20 mouse cellular contexts compared by ENCODE assay signal in genomic region chr11:77141938-77142337, GRCm38 (mm10). TPM values are rescaled to one million over a fixed set of nuclear protein-coding genes. Genes with fewer than 3 reads are reported as not detected.
A peak's percentile ranks its signal among the peaks of the same experiment; 100 is the strongest.
DNase-seq lines count a peak whose midpoint lies in the region; ATAC-seq and TF ChIP-seq lines count a peak whose summit lies in the region.
"Had no signal": no experiment of that assay in that cellular context is flagged by ENCODE, and none has a peak within 500 bp of the region (broad histone marks: within the 10 kb centered on the region; RNA-seq: fewer than 3 reads in every experiment).

No protein-coding gene starts in this region.

- H3K4me2 ChIP-seq in liver, embryonic 14.5 days (ENCODE audit: low read depth), result no peak overlapping the region
- no peak overlapping the region for H3K4me2 ChIP-seq in liver, embryonic 11.5 days
- H3K4me2 ChIP-seq in forebrain, embryonic 12.5 days, result no peak overlapping the region
- H3K4me2 ChIP-seq: heart, embryonic 12.5 days; hindbrain, embryonic 12.5 days had no signal

- no peak overlapping the region for H3K27ac ChIP-seq in liver, embryonic 14.5 days
- no peak overlapping the region for H3K27ac ChIP-seq in liver, embryonic 11.5 days (ENCODE audit: low read depth, low read length)
- no peak overlapping the region for H3K27ac ChIP-seq in forebrain, embryonic 12.5 days
- H3K27ac ChIP-seq: embryonic facial prominence, embryonic 10.5 days; hindbrain, embryonic 12.5 days had no signal

- H3K36me3 ChIP-seq in liver, embryonic 14.5 days (replicated peaks; ENCODE audit: control insufficient read depth, insufficient read depth, low read depth), result no peaks in the 10 kb centered on the region
- H3K36me3 ChIP-seq in liver, embryonic 11.5 days (ENCODE audit: control insufficient read depth, insufficient read depth, low read length), result no peaks in the 10 kb centered on the region
- no peaks in the 10 kb centered on the region for H3K36me3 ChIP-seq in forebrain, embryonic 12.5 days (replicated peaks)
- H3K36me3 ChIP-seq: embryonic facial prominence, embryonic 10.5 days; heart, embryonic 12.5 days; hindbrain, embryonic 12.5 days had no signal

- no peak for TF ChIP-seq EP300 in liver, embryonic 14.5 days (IDR thresholded peaks at IDR 0.05; ENCODE audit: low read depth)

- DNase-seq in liver, embryonic 14.5 days (ENCODE audit: low read depth in 3 of 3, low spot score in 3 of 3), result peak in 2 of 3 experiments; percentile 4 to 10
- no peak for DNase-seq in liver, embryonic 11.5 days (ENCODE audit: low spot score)
- peak; percentile 92 for DNase-seq in MEL-GATA-1-ER (ENCODE audit: extremely low read depth, low read depth)
- no peak for DNase-seq in neural tube, embryonic 10.5 days (ENCODE audit: extremely low spot score, low spot score)
- no peak for DNase-seq in spleen, adult 12 weeks (ENCODE audit: low spot score)
- DNase-seq: adrenal gland, postnatal 14 days; cerebellum, adult 18-20 months; cerebellum, adult 9-11 months; cerebellum, postnatal 36 days; gastrocnemius, postnatal 10 days; heart, postnatal 36 days had no signal

- H3K9ac ChIP-seq in liver, embryonic 14.5 days (replicated peaks), result no peak overlapping the region
- no peak overlapping the region for H3K9ac ChIP-seq in liver, embryonic 11.5 days (ENCODE audit: low read depth, low read length)
- H3K9ac ChIP-seq in forebrain, embryonic 12.5 days, result no peak overlapping the region
- H3K9ac ChIP-seq: heart, embryonic 12.5 days; hindbrain, embryonic 12.5 days had no signal

- no peak for ATAC-seq in liver, embryonic 14.5 days (ENCODE audit: insufficient read depth)
- no peak for ATAC-seq in liver, embryonic 11.5 days (replicated peaks; ENCODE audit: low FRiP score)
- ATAC-seq in hematopoietic stem cell, adult 5-6 weeks (replicated peaks in 1 of 2; ENCODE audit: insufficient read depth in 1 of 2, low FRiP score in 2 of 2, low TSS enrichment in 1 of 2, low read depth in 1 of 2, poor library complexity in 2 of 2, severe bottlenecking in 2 of 2), result peak; percentile 74 to 94
- no peak for ATAC-seq in forebrain, embryonic 12.5 days (ENCODE audit: low FRiP score)
- ATAC-seq: activated CD4-positive, CD25-positive, alpha-beta regulatory T cell, adult 4 months; forebrain, embryonic 14.5 days; hindbrain, embryonic 16.5 days; inflammation-experienced regulatory T-cells, adult 6 months had no signal

- peaks cover 0 to 3% of the 10 kb centered on the region in 2 experiments; a peak in 1 of 4 replicates for H3K4me1 ChIP-seq in liver, embryonic 14.5 days (replicated peaks; ENCODE audit: control insufficient read depth in 2 of 2, insufficient read depth in 2 of 2, low read length in 1 of 2)
- H3K4me1 ChIP-seq in liver, embryonic 11.5 days (replicated peaks; ENCODE audit: control insufficient read depth, insufficient read depth, low read length), result 0 out of 2 replicates have a peak, but pooled peaks cover 4% of the 10 kb centered on the region
- H3K4me1 ChIP-seq in forebrain, embryonic 12.5 days, result no peaks in the 10 kb centered on the region
- H3K4me1 ChIP-seq: embryonic facial prominence, embryonic 10.5 days; hindbrain, embryonic 12.5 days had no signal

- H3K9me3 ChIP-seq in liver, embryonic 14.5 days (ENCODE audit: control insufficient read depth, low read length), result no peaks in the 10 kb centered on the region
- H3K9me3 ChIP-seq in liver, embryonic 11.5 days (ENCODE audit: control insufficient read depth, low read length), result no peaks in the 10 kb centered on the region
- no peaks in the 10 kb centered on the region for H3K9me3 ChIP-seq in forebrain, embryonic 12.5 days
- H3K9me3 ChIP-seq: embryonic facial prominence, embryonic 10.5 days; heart, embryonic 12.5 days; hindbrain, embryonic 12.5 days had no signal

- WGBS in liver, embryonic 14.5 days (ENCODE audit: insufficient replicate concordance), result 12% methylated on average over 6 of the region's 6 CpGs
- 38% methylated on average over 6 of the region's 6 CpGs for WGBS in liver, embryonic 11.5 days
- 84% methylated on average over 6 of the region's 6 CpGs for WGBS in forebrain, embryonic 12.5 days

- TF ChIP-seq CTCF in liver, embryonic 14.5 days (IDR thresholded peaks at IDR 0.05; ENCODE audit: low read depth), result no peak

- no peak overlapping the region for H3K4me3 ChIP-seq in liver, embryonic 14.5 days (ENCODE audit: insufficient read depth in 1 of 2, low read depth in 2 of 2, low read length in 2 of 2)
- H3K4me3 ChIP-seq in liver, embryonic 11.5 days (ENCODE audit: low read depth, low read length), result no peak overlapping the region
- H3K4me3 ChIP-seq in forebrain, embryonic 12.5 days (replicated peaks), result no peak overlapping the region
- H3K4me3 ChIP-seq: embryonic facial prominence, embryonic 10.5 days; heart, embryonic 12.5 days; hindbrain, embryonic 12.5 days had no signal

- no peaks in the 10 kb centered on the region for H3K27me3 ChIP-seq in liver, embryonic 14.5 days (ENCODE audit: control insufficient read depth, insufficient read depth, low read length)
- H3K27me3 ChIP-seq in liver, embryonic 11.5 days (replicated peaks; ENCODE audit: control insufficient read depth, insufficient read depth, low read length), result no peaks in the 10 kb centered on the region
- H3K27me3 ChIP-seq in forebrain, embryonic 12.5 days, result no peaks in the 10 kb centered on the region
- H3K27me3 ChIP-seq: heart, embryonic 12.5 days; hindbrain, embryonic 12.5 days had no signal

RNA-seq across cellular contexts. Expression of gene Efcab5, which starts 46.8 kb away (rescaled TPM):
- polyA plus RNA-seq in liver, embryonic 14.5 days (2012; rRNA removed), result 0.13 and 0.27 TPM in 2 replicates
- polyA plus RNA-seq in liver, embryonic 14.5 days (2014; fragmentation: Nextera tagmentation; extraction: Ambion mirVana), result 0.05 and 0.23 TPM in 2 replicates
- 0.41 and 0.73 TPM in 2 replicates for polyA plus RNA-seq in liver, embryonic 11.5 days (2014; fragmentation: Nextera tagmentation; extraction: Ambion mirVana)
- total RNA-seq in hematopoietic stem cell, adult 5-6 weeks (2017), result 0.88 and 1.2 TPM in 2 replicates
- polyA plus RNA-seq in forebrain, embryonic 12.5 days (2016; fragmentation: Nextera tagmentation; extraction: Ambion mirVana), result 0.46 and 0.83 TPM in 2 replicates

Comparison
In these comparisons a context has a peak if more than half of its experiments do, and no peak if none do; other contexts are left out.
1. DNase-seq: peak in liver, embryonic 14.5 days (2 of 3) and MEL-GATA-1-ER (single experiment); none in liver, embryonic 11.5 days (single experiment), neural tube, embryonic 10.5 days (single experiment) and spleen, adult 12 weeks (single experiment).
2. ATAC-seq: peak in hematopoietic stem cell, adult 5-6 weeks (2 of 2); none in liver, embryonic 14.5 days (single experiment), liver, embryonic 11.5 days (single experiment) and forebrain, embryonic 12.5 days (single experiment).